8 mouse cellular contexts compared by ENCODE assay signal in genomic region chr4:117681931-117682461, GRCm38 (mm10). TPM values are rescaled to one million over a fixed set of nuclear protein-coding genes. Genes with fewer than 3 reads are reported as not detected.
A peak's percentile ranks its signal among the peaks of the same experiment; 100 is the strongest.
DNase-seq lines count a peak whose midpoint lies in the region; ATAC-seq and TF ChIP-seq lines count a peak whose summit lies in the region.

Gene Dmap1, minus strand, starts transcription at chr4:117682273.

- peaks cover 0 to 6% of the 10 kb centered on the region in 2 experiments; a peak in 2 of 4 replicates for H3K36me3 ChIP-seq in MEL (ENCODE audit: control insufficient read depth in 1 of 2, insufficient read depth in 2 of 2, low read length in 2 of 2)
- peaks cover 36% of the 10 kb centered on the region for H3K36me3 ChIP-seq in forebrain, postnatal 0 days (ENCODE audit: insufficient read depth)
- H3K36me3 ChIP-seq in lung, embryonic 16.5 days (ENCODE audit: control insufficient read depth, insufficient read depth, low read length), result peaks cover 29% of the 10 kb centered on the region

- ATAC-seq in forebrain, postnatal 0 days, result peak; percentile 95
- ATAC-seq in lung, embryonic 16.5 days (ENCODE audit: low read depth), result peak; percentile 93

- DNase-seq in MEL (ENCODE audit: low read depth, low spot score), result peak; percentile 93
- DNase-seq in cerebellum, adult 18-20 months, result peak; percentile 63 to 88
- DNase-seq in forebrain, postnatal 0 days, result peak; percentile 96
- peak; percentile 89 for DNase-seq in heart, postnatal 4 days
- DNase-seq in layer of hippocampus, adult 8-10 months (ENCODE audit: low spot score in 2 of 2), result peak; percentile 71 to 91
- DNase-seq in ovary, postnatal 10 days (ENCODE audit: low spot score), result peak; percentile 71
- peak; percentile 58 to 78 for DNase-seq in thymus, postnatal 10 days (ENCODE audit: low spot score in 2 of 2)

- TF ChIP-seq POLR2A in MEL (IDR thresholded peaks at IDR 0.05; ENCODE audit: control insufficient read depth in 1 of 2, insufficient read depth in 1 of 2, low read depth in 1 of 2, low read length in 2 of 2, poor library complexity in 1 of 2), result peak; percentile 46 to 70; a peak in 3 of 4 replicates

- no peaks in the 10 kb centered on the region for H3K27me3 ChIP-seq in MEL (ENCODE audit: control insufficient read depth in 1 of 2, insufficient read depth in 2 of 2, low read length in 2 of 2)
- no peaks in the 10 kb centered on the region for H3K27me3 ChIP-seq in forebrain, postnatal 0 days (ENCODE audit: insufficient read depth, low read length)
- no peaks in the 10 kb centered on the region for H3K27me3 ChIP-seq in lung, embryonic 16.5 days (ENCODE audit: control insufficient read depth, insufficient read depth, low read depth, low read length)

- H3K79me2 ChIP-seq in MEL (ENCODE audit: control insufficient read depth, insufficient read depth, low read length, poor library complexity), result peaks cover 8% of the 10 kb centered on the region

- no peak for TF ChIP-seq EP300 in MEL (IDR thresholded peaks at IDR 0.05; ENCODE audit: low read depth in 1 of 2, low read length in 2 of 2)

- H3K9me3 ChIP-seq in MEL (replicated peaks; ENCODE audit: insufficient read depth, low read length), result no peaks in the 10 kb centered on the region
- H3K9me3 ChIP-seq in forebrain, postnatal 0 days (ENCODE audit: low read length), result no peaks in the 10 kb centered on the region
- H3K9me3 ChIP-seq in lung, embryonic 16.5 days (ENCODE audit: control insufficient read depth, low read length), result no peaks in the 10 kb centered on the region

- no peak for TF ChIP-seq RAD21 in MEL (IDR thresholded peaks at IDR 0.05; ENCODE audit: low read depth, low read length)

- no peak for TF ChIP-seq CTCF in MEL (IDR thresholded peaks at IDR 0.05 in 2 of 3, conservative IDR thresholded peaks at IDR 0.05 in 1 of 3; ENCODE audit: control insufficient read depth in 1 of 3, insufficient read depth in 1 of 3, low read depth in 2 of 3, low read length in 3 of 3, poor library complexity in 1 of 3, severe bottlenecking in 1 of 3)
- peak; percentile 23; the same call in 1 of the 2 replicates for TF ChIP-seq CTCF in forebrain, postnatal 0 days (IDR thresholded peaks at IDR 0.05; ENCODE audit: low read depth)

- peaks cover 4 to 11% of the 10 kb centered on the region in 2 experiments; a peak in 3 of 4 replicates for H3K4me1 ChIP-seq in MEL (ENCODE audit: control insufficient read depth in 1 of 2, insufficient read depth in 2 of 2, low read length in 2 of 2)
- no peaks in the 10 kb centered on the region for H3K4me1 ChIP-seq in forebrain, postnatal 0 days (ENCODE audit: insufficient read depth)
- H3K4me1 ChIP-seq in lung, embryonic 16.5 days (replicated peaks; ENCODE audit: control insufficient read depth, insufficient read depth, low read length), result peaks cover 5% of the 10 kb centered on the region

- peak within 1 kb of the TSS; percentile 77 for H3K9ac ChIP-seq in MEL (ENCODE audit: control insufficient read depth, low read depth, low read length, poor library complexity, severe bottlenecking)
- H3K9ac ChIP-seq in forebrain, postnatal 0 days, result peak within 1 kb of the TSS; percentile 85
- H3K9ac ChIP-seq in lung, embryonic 16.5 days (ENCODE audit: low read length), result peak within 1 kb of the TSS; percentile 88

- H3K4me2 ChIP-seq in forebrain, postnatal 0 days (ENCODE audit: low read depth), result peak within 1 kb of the TSS; percentile 94
- H3K4me2 ChIP-seq in lung, embryonic 16.5 days (ENCODE audit: low read depth, low read length), result peak within 1 kb of the TSS; percentile 80

- 0% methylated on average over 33 of the region's 33 CpGs for WGBS in forebrain, postnatal 0 days
- under 1% methylated on average over 33 of the region's 33 CpGs for WGBS in lung, embryonic 16.5 days

- peak within 1 kb of the TSS; percentile 86 to 92 for H3K4me3 ChIP-seq in MEL (ENCODE audit: control insufficient read depth in 1 of 2, insufficient read depth in 1 of 2, low read depth in 2 of 2, low read length in 2 of 2)
- peak within 1 kb of the TSS; percentile 96 for H3K4me3 ChIP-seq in forebrain, postnatal 0 days (ENCODE audit: low read depth, low read length)
- peak within 1 kb of the TSS; percentile 92 for H3K4me3 ChIP-seq in lung, embryonic 16.5 days (ENCODE audit: low read length)

- H3K27ac ChIP-seq in MEL (ENCODE audit: control insufficient read depth, low read depth, low read length), result peak within 1 kb of the TSS; percentile 49
- peak within 1 kb of the TSS; percentile 64 for H3K27ac ChIP-seq in forebrain, postnatal 0 days (ENCODE audit: low read depth, low read length)
- no peak within 1 kb of the TSS; the same call in 1 of the 2 replicates for H3K27ac ChIP-seq in lung, embryonic 16.5 days (ENCODE audit: low read length)

TF ChIP-seq in MEL, 35 proteins besides CTCF, POLR2A, EP300 and RAD21:
- TF ChIP-seq MAFK (IDR thresholded peaks at IDR 0.05; ENCODE audit: borderline replicate concordance, low read depth, low read length), result no peak
- TF ChIP-seq MAX (IDR thresholded peaks at IDR 0.05; ENCODE audit: low read length), result no peak
- TF ChIP-seq SMC3 (IDR thresholded peaks at IDR 0.05; ENCODE audit: low read depth, low read length), result no peak
- TF ChIP-seq MYC (IDR thresholded peaks at IDR 0.05; ENCODE audit: low read depth, low read length), result no peak
- TF ChIP-seq MYB (IDR thresholded peaks at IDR 0.05; ENCODE audit: low read depth, low read length), result no peak; the same call in 1 of the 2 replicates
- TF ChIP-seq HCFC1 (IDR thresholded peaks at IDR 0.05; ENCODE audit: low read depth, low read length), result peak; percentile 92
- TF ChIP-seq KAT2A (conservative IDR thresholded peaks at IDR 0.05; ENCODE audit: low read depth, low read length), result no peak; the same call in 1 of the 2 replicates
- no peak for TF ChIP-seq BHLHE40 (IDR thresholded peaks at IDR 0.05; ENCODE audit: borderline replicate concordance, low read depth, low read length)
- TF ChIP-seq ELF1 (IDR thresholded peaks at IDR 0.05; ENCODE audit: low read depth, low read length), result peak; percentile 63; the same call in 1 of the 2 replicates
- TF ChIP-seq MEF2A (IDR thresholded peaks at IDR 0.05; ENCODE audit: extremely low read depth, insufficient replicate concordance, low read depth, low read length, poor library complexity, severe bottlenecking), result no peak
- no peak for TF ChIP-seq NRF1 (IDR thresholded peaks at IDR 0.05; ENCODE audit: insufficient read depth, low read depth, low read length, poor library complexity, severe bottlenecking)
- no peak for TF ChIP-seq POLR2AphosphoS5 (IDR thresholded peaks at IDR 0.05; ENCODE audit: borderline replicate concordance, low read depth, low read length)
- no peak for TF ChIP-seq USF2 (IDR thresholded peaks at IDR 0.05; ENCODE audit: borderline replicate concordance in 1 of 2, insufficient read depth in 1 of 2, low read depth in 1 of 2, low read length in 2 of 2)
- no peak for TF ChIP-seq TAL1 (IDR thresholded peaks at IDR 0.05; ENCODE audit: low read length)
- TF ChIP-seq TCF12 (IDR thresholded peaks at IDR 0.05; ENCODE audit: low read depth, low read length), result peak; percentile 66; the same call in 1 of the 2 replicates
- no peak for TF ChIP-seq ZNF384 (IDR thresholded peaks at IDR 0.05; ENCODE audit: low read depth, low read length)
- TF ChIP-seq ETS1 (IDR thresholded peaks at IDR 0.05; ENCODE audit: low read depth, low read length), result 0 out of 2 replicates have a peak, but pooled peaks have one; percentile 24
- TF ChIP-seq RCOR1 (IDR thresholded peaks at IDR 0.05; ENCODE audit: low read depth, low read length), result no peak
- TF ChIP-seq CHD1 (IDR thresholded peaks at IDR 0.05; ENCODE audit: low read depth, low read length), result no peak
- TF ChIP-seq USF1 (IDR thresholded peaks at IDR 0.05; ENCODE audit: low read depth, low read length), result no peak
- TF ChIP-seq JUND (IDR thresholded peaks at IDR 0.05; ENCODE audit: low read depth, low read length), result no peak
- peak; percentile 75 for TF ChIP-seq TBP (IDR thresholded peaks at IDR 0.05; ENCODE audit: low read depth, low read length)
- no peak for TF ChIP-seq GABPA (IDR thresholded peaks at IDR 0.05; ENCODE audit: low read depth, low read length)
- no peak for TF ChIP-seq POLR2AphosphoS2 (IDR thresholded peaks at IDR 0.05; ENCODE audit: low read length)
- TF ChIP-seq E2F4 (IDR thresholded peaks at IDR 0.05; ENCODE audit: borderline replicate concordance, low read depth, low read length), result no peak; the same call in 1 of the 2 replicates
- no peak for TF ChIP-seq CHD2 (IDR thresholded peaks at IDR 0.05; ENCODE audit: low read length)
- TF ChIP-seq MXI1 (IDR thresholded peaks at IDR 0.05; ENCODE audit: low read depth, low read length), result no peak
- TF ChIP-seq GATA1 (IDR thresholded peaks at IDR 0.05; ENCODE audit: low read depth, low read length), result peak; percentile 33; the same call in 1 of the 2 replicates
- no peak for TF ChIP-seq ZMIZ1 (IDR thresholded peaks at IDR 0.05; ENCODE audit: low read depth, low read length)
- peak; percentile 73 for TF ChIP-seq SIN3A (IDR thresholded peaks at IDR 0.05; ENCODE audit: low read length)
- no peak for TF ChIP-seq ZC3H11A (IDR thresholded peaks at IDR 0.05; ENCODE audit: low read depth, low read length)
- no peak for TF ChIP-seq UBTF (IDR thresholded peaks at IDR 0.05; ENCODE audit: borderline replicate concordance, insufficient read depth, low read depth, low read length)
- TF ChIP-seq ZKSCAN1 (IDR thresholded peaks at IDR 0.05; ENCODE audit: low read depth, low read length), result no peak
- TF ChIP-seq MAZ (IDR thresholded peaks at IDR 0.05; ENCODE audit: low read depth, low read length), result no peak
- TF ChIP-seq NELFE (IDR thresholded peaks at IDR 0.05; ENCODE audit: low read depth, low read length), result peak; percentile 26; the same call in 1 of the 2 replicates

RNA-seq across cellular contexts. Expression of gene Dmap1, which starts in this region (rescaled TPM):
- 44.7 and 45.2 TPM in 2 replicates for total RNA-seq in MEL (2012; rRNA removed)
- polyA plus RNA-seq in MEL (2012; ENCODE audit: insufficient read depth in 1 of 2, insufficient read length in 2 of 2, low read depth in 1 of 2, low replicate concordance in 2 of 2, missing spikeins in 1 of 2), result 10 to 100 TPM in 1 of 2 experiments, not detected in 1; 69.7 TPM
- 75.0 and 88.4 TPM in 2 replicates for total RNA-seq in forebrain, postnatal 0 days (2014; rRNA removed)
- 80.4 and 84.7 TPM in 2 replicates for polyA plus RNA-seq in forebrain, postnatal 0 days (2015; fragmentation: Nextera tagmentation; extraction: Ambion mirVana)
- 10 to 100 TPM; 29.1 to 29.4 TPM for total RNA-seq in heart, postnatal 4 days (2021)
- total RNA-seq in layer of hippocampus, adult 8-10 months (2022), result 10 to 100 TPM; 38.0 to 39.9 (median 39.4) TPM
- polyA plus RNA-seq in lung, embryonic 16.5 days (2015; fragmentation: Nextera tagmentation; extraction: Ambion mirVana), result 56.1 and 57.3 TPM in 2 replicates
